8 mouse cellular contexts compared by ENCODE assay signal in genomic region chr4:132922558-132923008, GRCm38 (mm10). TPM values are rescaled to one million over a fixed set of nuclear protein-coding genes. Genes with fewer than 3 reads are reported as not detected.
DNase-seq lines count a peak whose midpoint lies in the region; ATAC-seq and TF ChIP-seq lines count a peak whose summit lies in the region.

TSS of gene Fam76a (minus strand) at chr4:132922558.

- peaks cover 62% of the 10 kb centered on the region for H3K4me1 ChIP-seq in E14TG2a.4 (replicated peaks; ENCODE audit: low read depth, low read length)
- peaks cover 21% of the 10 kb centered on the region for H3K4me1 ChIP-seq in forebrain, embryonic 12.5 days
- H3K4me1 ChIP-seq in heart, postnatal 0 days (ENCODE audit: control insufficient read depth, insufficient read depth), result peaks cover 12% of the 10 kb centered on the region
- peaks cover 17% of the 10 kb centered on the region for H3K4me1 ChIP-seq in liver, embryonic 16.5 days (ENCODE audit: control insufficient read depth, low read depth, low read length)
- H3K4me1 ChIP-seq in neural tube, embryonic 13.5 days (replicated peaks), result peaks cover 19% of the 10 kb centered on the region
- H3K4me1 ChIP-seq in testis, adult 2 months (ENCODE audit: control insufficient read depth, insufficient read depth, low read length), result peaks cover 6% of the 10 kb centered on the region

- peak; percentile 98 for TF ChIP-seq EP300 in heart, postnatal 0 days (IDR thresholded peaks at IDR 0.05; ENCODE audit: low read depth)

- H3K9me3 ChIP-seq in E14TG2a.4 (ENCODE audit: low read length), result no peaks in the 10 kb centered on the region
- no peaks in the 10 kb centered on the region for H3K9me3 ChIP-seq in forebrain, embryonic 12.5 days
- no peaks in the 10 kb centered on the region for H3K9me3 ChIP-seq in heart, postnatal 0 days (replicated peaks; ENCODE audit: control insufficient read depth, low read length)
- H3K9me3 ChIP-seq in liver, embryonic 16.5 days (replicated peaks; ENCODE audit: control insufficient read depth, low read length), result no peaks in the 10 kb centered on the region
- H3K9me3 ChIP-seq in neural tube, embryonic 13.5 days, result no peaks in the 10 kb centered on the region

- H3K27me3 ChIP-seq in E14TG2a.4 (ENCODE audit: insufficient read depth, low read length), result no peaks in the 10 kb centered on the region
- no peaks in the 10 kb centered on the region for H3K27me3 ChIP-seq in forebrain, embryonic 12.5 days
- H3K27me3 ChIP-seq in heart, postnatal 0 days (ENCODE audit: control insufficient read depth, insufficient read depth, low read length), result no peaks in the 10 kb centered on the region
- H3K27me3 ChIP-seq in liver, embryonic 16.5 days (ENCODE audit: control insufficient read depth, insufficient read depth, low read depth, low read length), result no peaks in the 10 kb centered on the region
- no peaks in the 10 kb centered on the region for H3K27me3 ChIP-seq in neural tube, embryonic 13.5 days
- H3K27me3 ChIP-seq in testis, adult 2 months (ENCODE audit: control insufficient read depth, insufficient read depth, low read length), result no peaks in the 10 kb centered on the region

- TF ChIP-seq POLR2A in testis, adult 2 months (IDR thresholded peaks at IDR 0.05; ENCODE audit: control insufficient read depth, low read depth, low read length), result peak; percentile 63; the same call in 1 of the 2 replicates

- H3K27ac ChIP-seq in forebrain, embryonic 12.5 days, result peak within 1 kb of the TSS; percentile 86
- peak within 1 kb of the TSS; percentile 87 for H3K27ac ChIP-seq in heart, postnatal 0 days (ENCODE audit: low read depth)
- peak within 1 kb of the TSS; percentile 99 for H3K27ac ChIP-seq in liver, embryonic 16.5 days (ENCODE audit: low read length)
- H3K27ac ChIP-seq in neural tube, embryonic 13.5 days (replicated peaks), result peak within 1 kb of the TSS; percentile 93
- H3K27ac ChIP-seq in testis, adult 2 months (ENCODE audit: control insufficient read depth, insufficient read depth, low read depth, low read length), result peak within 1 kb of the TSS; percentile 85

- peak within 1 kb of the TSS; percentile 89 for H3K9ac ChIP-seq in forebrain, embryonic 12.5 days
- H3K9ac ChIP-seq in heart, postnatal 0 days (replicated peaks; ENCODE audit: low read depth, low read length), result peak within 1 kb of the TSS; percentile 90
- peak within 1 kb of the TSS; percentile 94 for H3K9ac ChIP-seq in liver, embryonic 16.5 days (ENCODE audit: low read depth, low read length)
- peak within 1 kb of the TSS; percentile 93 for H3K9ac ChIP-seq in neural tube, embryonic 13.5 days

- ATAC-seq in forebrain, embryonic 12.5 days (ENCODE audit: low FRiP score), result peak; percentile 98
- ATAC-seq in heart, postnatal 0 days (ENCODE audit: insufficient read depth, low read depth), result peak; percentile 97
- ATAC-seq in liver, embryonic 16.5 days (ENCODE audit: low read depth), result peak; percentile 97
- ATAC-seq in neural tube, embryonic 13.5 days (ENCODE audit: low read depth), result peak; percentile 99

- WGBS in forebrain, embryonic 12.5 days, result under 1% methylated on average over 53 of the region's 53 CpGs
- WGBS in heart, postnatal 0 days, result under 1% methylated on average over 50 of the region's 53 CpGs
- WGBS in liver, embryonic 16.5 days (ENCODE audit: insufficient replicate concordance), result under 1% methylated on average over 53 of the region's 53 CpGs
- under 1% methylated on average over 43 of the region's 53 CpGs for WGBS in neural tube, embryonic 13.5 days

- H3K4me2 ChIP-seq in forebrain, embryonic 12.5 days, result peak within 1 kb of the TSS; percentile 79
- peak within 1 kb of the TSS; percentile 80 for H3K4me2 ChIP-seq in heart, postnatal 0 days (ENCODE audit: low read depth, low read length)
- peak within 1 kb of the TSS; percentile 82 for H3K4me2 ChIP-seq in liver, embryonic 16.5 days (ENCODE audit: low read depth, low read length)
- peak within 1 kb of the TSS; percentile 75 for H3K4me2 ChIP-seq in neural tube, embryonic 13.5 days

- no peak for TF ChIP-seq CTCF in E14TG2a.4 (conservative IDR thresholded peaks at IDR 0.05; ENCODE audit: low read length)
- TF ChIP-seq CTCF in heart, postnatal 0 days (IDR thresholded peaks at IDR 0.05; ENCODE audit: low read depth), result no peak
- TF ChIP-seq CTCF in testis, adult 2 months (IDR thresholded peaks at IDR 0.05; ENCODE audit: control insufficient read depth, insufficient read depth, insufficient replicate concordance, low read depth, low read length), result no peak

- H3K4me3 ChIP-seq in E14TG2a.4 (replicated peaks; ENCODE audit: low read length), result peak within 1 kb of the TSS; percentile 99
- H3K4me3 ChIP-seq in forebrain, embryonic 12.5 days (replicated peaks), result peak within 1 kb of the TSS; percentile 89
- peak within 1 kb of the TSS; percentile 87 for H3K4me3 ChIP-seq in heart, postnatal 0 days (ENCODE audit: low read depth, low read length)
- H3K4me3 ChIP-seq in liver, embryonic 16.5 days (ENCODE audit: low read depth, low read length), result peak within 1 kb of the TSS; percentile 90
- H3K4me3 ChIP-seq in neural tube, embryonic 13.5 days, result peak within 1 kb of the TSS; percentile 95
- H3K4me3 ChIP-seq in testis, adult 2 months (ENCODE audit: control insufficient read depth, low read depth, low read length), result peak within 1 kb of the TSS; percentile 83

- peaks cover 17% of the 10 kb centered on the region for H3K36me3 ChIP-seq in E14TG2a.4 (ENCODE audit: insufficient read depth, low read length)
- peaks cover 17% of the 10 kb centered on the region; the same call in 1 of the 2 replicates for H3K36me3 ChIP-seq in forebrain, embryonic 12.5 days (replicated peaks)
- peaks cover 10% of the 10 kb centered on the region; the same call in 1 of the 2 replicates for H3K36me3 ChIP-seq in heart, postnatal 0 days (replicated peaks; ENCODE audit: control insufficient read depth, insufficient read depth, low read length)
- peaks cover 5% of the 10 kb centered on the region for H3K36me3 ChIP-seq in liver, embryonic 16.5 days (ENCODE audit: control insufficient read depth, insufficient read depth)
- H3K36me3 ChIP-seq in neural tube, embryonic 13.5 days, result peaks cover 24% of the 10 kb centered on the region
- no peaks in the 10 kb centered on the region; the same call in 1 of the 2 replicates for H3K36me3 ChIP-seq in testis, adult 2 months (ENCODE audit: control insufficient read depth, insufficient read depth, low read length)

- peak; percentile 99 for DNase-seq in c-Kit-positive CD71-positive TER-119-positive erythroid progenitor cells, embryonic 14.5 days (ENCODE audit: low spot score)
- peak; percentile 98 for DNase-seq in heart, postnatal 0 days (ENCODE audit: low spot score)
- peak; percentile 100 for DNase-seq in kidney, postnatal 4 days

RNA-seq across cellular contexts. Expression of gene Fam76a, which starts in this region (rescaled TPM):
- 30.3 and 31.3 TPM in 2 replicates for polyA plus RNA-seq in forebrain, embryonic 12.5 days (2016; fragmentation: Nextera tagmentation; extraction: Ambion mirVana)
- total RNA-seq in heart, postnatal 0 days (2014; rRNA removed; ENCODE audit: low replicate concordance), result 19.7 and 20.7 TPM in 2 replicates
- polyA plus RNA-seq in heart, postnatal 0 days (2015; fragmentation: Nextera tagmentation; extraction: Ambion mirVana), result 39.6 and 44.4 TPM in 2 replicates
- polyA plus RNA-seq in liver, embryonic 16.5 days (2015; fragmentation: Nextera tagmentation; extraction: Ambion mirVana), result 24.6 and 27.7 TPM in 2 replicates
- 37.0 and 46.0 TPM in 2 replicates for polyA plus RNA-seq in neural tube, embryonic 13.5 days (2015; fragmentation: Nextera tagmentation; extraction: Ambion mirVana)
- 102 and 111 TPM in 2 replicates for polyA plus RNA-seq in testis, adult 2 months (2012; rRNA removed)

Comparison
In these comparisons a context has a peak if more than half of its experiments do, and no peak if none do; other contexts are left out.
1. Peak in every context shown above with its lines: DNase-seq, ATAC-seq, H3K4me3 ChIP-seq and H3K27ac ChIP-seq.